Mouse (Mus musculus): ENCODE results near the gene Zkscan16.

Gene Zkscan16

DNA sequence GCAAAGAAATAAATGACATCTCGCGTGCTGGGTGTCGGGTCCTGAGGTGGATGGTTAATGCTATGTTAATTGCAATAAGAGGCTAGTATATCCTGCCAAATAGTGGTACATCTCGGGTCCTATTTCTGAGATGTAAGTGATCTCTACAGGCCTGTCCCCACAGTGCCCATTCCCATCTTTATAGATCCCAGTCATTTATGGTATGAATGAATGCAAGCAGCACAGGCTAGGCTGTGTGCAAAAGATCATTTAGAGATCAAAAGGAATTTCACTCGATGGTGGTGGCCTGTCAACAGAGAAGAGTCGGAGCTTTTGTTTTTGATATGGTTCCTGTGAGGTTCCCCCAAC, 752 bp downstream of the Zkscan16 start:
- WGBS = 7% methylated on average over 6 of the region's 6 CpGs

DNA sequence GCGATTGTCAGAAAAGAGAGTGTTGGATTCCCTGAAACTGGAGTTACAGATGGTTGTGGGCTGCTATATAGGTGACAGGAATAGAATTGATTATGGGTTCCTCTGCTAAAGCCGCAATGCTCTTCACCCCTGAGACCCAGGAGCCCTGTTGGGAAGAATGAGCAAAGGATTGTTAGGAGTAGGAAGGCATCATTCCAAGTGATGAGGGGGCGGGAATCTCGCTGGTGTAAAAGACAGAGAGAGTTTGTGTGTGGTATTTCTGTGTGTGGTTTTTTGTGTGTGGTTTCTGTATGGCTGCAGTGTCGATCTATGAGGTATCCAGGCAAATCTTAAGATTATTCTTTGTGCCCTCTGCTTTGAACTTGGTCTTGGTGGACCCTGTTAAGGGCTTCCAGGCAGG, 1.3 kb downstream of the Zkscan16 start:
- 27% methylated on average over 5 of the region's 5 CpGs for WGBS

DNA sequence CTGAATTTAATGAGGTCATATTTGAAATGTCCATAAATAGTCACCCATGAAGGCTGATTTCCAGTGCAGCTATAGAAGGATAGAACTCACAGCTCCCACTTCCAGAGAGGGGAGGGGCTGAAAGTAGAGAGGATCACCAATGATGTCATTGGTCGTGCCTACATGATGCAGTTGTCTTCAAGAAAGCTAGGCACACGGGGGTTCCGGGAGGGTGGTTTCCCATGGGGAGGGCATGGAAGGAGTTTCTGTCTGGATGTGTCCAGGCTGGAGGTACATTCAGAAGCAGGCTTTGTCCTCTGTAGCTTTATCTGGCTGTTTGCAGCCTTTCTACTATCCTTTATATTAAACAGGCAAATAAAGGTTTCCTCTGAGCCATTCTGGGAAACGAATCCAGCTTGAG, 5.0 kb downstream of the Zkscan16 start:
- 64% methylated on average over 4 of the region's 4 CpGs for WGBS

DNA sequence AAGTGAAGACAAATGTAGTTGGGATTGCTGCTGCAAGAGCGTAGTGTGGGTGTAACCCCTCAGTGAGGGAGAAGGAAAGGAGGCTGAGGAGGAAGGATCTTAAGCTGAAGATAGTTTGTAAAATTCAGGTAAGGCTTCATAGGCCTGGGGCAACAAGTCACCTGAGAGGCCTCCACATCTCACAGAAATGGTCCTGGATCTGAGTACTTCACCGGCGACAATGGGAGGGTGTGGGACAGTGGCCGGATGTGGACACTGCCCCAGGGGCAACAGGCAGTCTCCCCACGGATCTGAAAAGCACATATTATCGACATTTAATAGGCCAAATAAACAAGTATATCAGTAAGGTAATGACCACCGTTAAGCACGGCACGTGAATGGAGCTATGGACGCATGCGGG, 9.2 kb downstream of the Zkscan16 start:
- 92% methylated on average over 11 of the region's 11 CpGs for WGBS

DNA sequence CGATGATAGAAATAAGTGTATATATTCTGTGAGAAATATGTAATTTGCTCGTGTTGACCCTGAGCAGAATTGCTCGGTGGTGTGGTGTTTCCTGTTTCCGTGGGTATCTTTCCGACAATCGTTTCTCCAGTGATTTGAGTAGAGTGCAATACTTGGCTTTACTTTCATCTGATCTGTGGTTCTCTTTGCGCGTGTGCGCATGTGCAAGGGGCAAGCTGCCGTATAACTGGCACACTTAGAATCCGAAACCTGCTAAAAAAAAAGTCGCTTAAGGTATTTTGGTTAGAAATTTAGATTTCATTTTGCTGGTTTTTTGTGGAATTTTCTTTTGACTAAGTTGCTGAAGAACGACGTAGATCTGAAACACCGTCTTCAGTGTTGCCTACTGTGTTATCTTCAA, 18.3 kb downstream of the Zkscan16 start:
- 75% methylated on average over 15 of the region's 15 CpGs for WGBS

DNA sequence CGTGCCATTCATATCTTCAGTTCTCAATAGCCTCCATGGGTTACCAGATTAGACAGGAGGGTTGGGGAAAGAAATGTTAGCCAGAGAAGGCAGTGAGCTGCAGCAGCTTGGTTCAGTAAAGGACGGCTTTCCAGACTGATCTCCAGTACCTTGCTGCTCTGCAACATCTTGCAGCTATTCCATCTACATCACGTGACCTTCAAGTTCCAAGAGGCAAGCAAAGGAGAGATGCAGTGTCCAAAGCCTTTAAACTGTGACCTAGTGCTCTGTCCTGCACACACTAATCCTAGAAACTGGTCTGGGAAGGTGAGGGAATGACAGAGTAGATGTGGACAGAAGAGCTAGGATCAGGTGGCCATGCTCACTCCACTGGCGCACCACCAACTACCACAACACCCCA, 19.8 kb downstream of the Zkscan16 start:
- 97% methylated on average over 4 of the region's 4 CpGs for WGBS

DNA sequence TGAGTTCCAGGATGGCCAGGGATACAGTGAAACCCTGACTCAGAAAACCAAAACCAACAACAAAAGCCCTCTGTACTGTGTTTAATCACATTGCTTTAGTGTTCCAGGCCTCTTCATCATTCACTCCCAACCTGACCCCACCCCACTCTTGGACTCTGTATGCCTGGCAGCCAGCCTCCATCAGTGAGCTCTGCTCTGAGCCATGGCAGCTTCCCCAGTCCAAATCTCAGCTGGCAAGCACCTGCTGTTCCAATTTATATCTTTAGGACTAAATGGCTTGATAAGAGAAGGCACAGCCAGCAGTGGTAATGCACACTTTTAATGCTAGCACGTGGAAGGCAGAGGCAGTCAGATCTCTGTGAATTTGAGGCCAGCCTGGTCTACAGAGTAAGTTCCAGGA, 21.7 kb downstream of the Zkscan16 start:
- 62% methylated on average over 1 of the region's 1 CpGs for WGBS

DNA sequence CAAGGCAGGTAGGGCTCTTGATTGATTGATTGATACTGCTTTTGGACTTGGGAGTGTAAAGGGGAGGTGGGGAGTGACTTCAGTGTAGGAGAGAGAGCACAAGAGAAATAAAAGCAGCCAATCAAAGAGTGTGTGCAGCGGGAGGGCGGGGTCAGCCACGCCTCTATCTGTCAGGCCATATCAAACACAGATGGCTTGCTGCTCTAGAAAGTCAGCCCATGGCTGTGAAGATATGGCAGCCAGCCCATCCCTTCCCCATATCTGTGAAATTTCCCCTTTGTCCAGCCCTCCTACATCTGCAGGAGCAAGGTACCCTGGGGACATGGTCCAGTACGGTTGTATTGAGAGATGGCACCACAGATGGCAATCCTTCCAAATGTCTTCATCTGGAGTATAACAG, 27.2 kb downstream of the Zkscan16 start:
- WGBS = 81% methylated on average over 4 of the region's 4 CpGs

DNA sequence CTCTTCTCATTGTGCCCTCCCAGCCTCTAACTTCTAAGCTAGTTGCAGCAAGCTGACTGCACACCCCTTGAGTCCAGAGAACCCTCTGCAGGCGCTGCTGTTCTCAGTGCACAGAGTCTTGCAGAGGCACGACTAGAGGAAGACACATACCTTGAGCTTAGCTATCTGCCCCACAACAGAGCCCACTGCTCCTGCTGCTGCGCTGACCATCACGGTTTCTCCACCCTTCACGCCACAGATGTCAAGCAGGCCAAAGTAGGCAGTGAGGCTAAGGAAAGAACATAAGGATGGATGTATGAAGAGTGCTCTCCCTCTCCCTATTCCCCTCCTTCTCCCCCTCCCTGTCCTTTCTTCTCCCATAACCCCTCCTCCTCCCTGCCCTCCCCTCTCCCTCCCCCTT, 32.3 kb downstream of the Zkscan16 start:
- WGBS = 92% methylated on average over 5 of the region's 5 CpGs

DNA sequence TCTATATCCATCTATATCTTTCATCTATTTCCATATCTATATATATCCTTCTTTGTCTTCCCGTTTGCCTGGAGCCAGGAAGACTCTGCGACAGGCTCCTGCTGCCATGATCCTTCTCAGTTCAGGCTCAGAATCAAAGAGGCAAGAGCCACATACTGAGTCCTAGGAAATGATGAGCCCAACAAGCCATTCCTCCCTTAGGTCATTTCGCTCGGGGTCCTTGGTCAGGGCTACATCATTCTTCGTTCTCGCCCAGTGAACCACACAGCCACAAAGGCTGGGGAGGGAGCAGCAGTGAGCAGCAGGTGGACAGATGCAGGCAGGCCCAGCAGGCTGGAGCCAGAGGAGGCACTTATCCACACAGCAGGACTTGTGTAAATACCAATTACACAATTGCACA, 38.0 kb downstream of the Zkscan16 start:
- 75% methylated on average over 6 of the region's 6 CpGs for WGBS

DNA sequence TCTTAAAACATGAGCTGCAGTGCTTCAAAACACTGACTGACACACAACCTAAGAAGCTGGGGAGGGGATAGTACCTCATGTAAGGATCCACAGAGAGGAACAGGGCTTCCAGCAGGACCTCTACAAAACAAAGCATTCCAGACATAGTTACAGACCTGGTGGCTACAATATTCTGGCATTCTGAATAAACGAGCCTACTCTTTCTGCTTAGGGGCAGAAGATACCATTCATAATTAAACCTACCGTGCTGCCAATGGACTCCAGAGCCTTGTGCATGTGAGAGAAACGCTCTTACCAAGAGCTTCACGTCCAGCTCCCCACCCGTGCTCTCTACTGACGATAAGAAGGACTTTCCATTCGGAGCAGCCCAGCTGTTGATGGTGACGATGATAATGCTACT, 39.4 kb downstream of the Zkscan16 start:
- WGBS = 91% methylated on average over 8 of the region's 8 CpGs

DNA sequence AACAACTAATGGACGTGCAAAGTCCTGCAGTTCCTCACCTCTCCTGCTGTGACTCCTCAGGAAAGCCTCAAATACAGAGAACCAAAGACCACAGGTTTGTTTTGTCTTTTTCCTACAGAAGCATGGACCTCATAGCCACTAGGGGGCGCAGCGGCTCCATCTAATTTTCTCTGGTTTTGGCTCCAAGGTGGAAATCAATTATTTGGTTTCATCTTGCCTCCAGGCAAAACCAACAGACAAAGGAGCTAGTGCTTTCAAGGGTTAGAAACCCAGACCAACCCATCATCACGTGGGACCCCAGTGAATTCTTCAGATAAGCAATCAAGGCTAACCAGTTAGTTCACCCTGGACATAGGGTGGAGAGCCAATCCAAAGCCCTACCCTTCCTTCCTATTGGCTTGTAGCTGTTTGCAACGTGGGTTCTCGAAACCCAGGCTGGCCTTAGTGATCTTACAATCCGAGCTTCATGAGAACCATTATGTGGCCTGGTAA, 41.8 kb downstream of the Zkscan16 start:
- WGBS = 24% methylated on average over 7 of the region's 7 CpGs

DNA sequence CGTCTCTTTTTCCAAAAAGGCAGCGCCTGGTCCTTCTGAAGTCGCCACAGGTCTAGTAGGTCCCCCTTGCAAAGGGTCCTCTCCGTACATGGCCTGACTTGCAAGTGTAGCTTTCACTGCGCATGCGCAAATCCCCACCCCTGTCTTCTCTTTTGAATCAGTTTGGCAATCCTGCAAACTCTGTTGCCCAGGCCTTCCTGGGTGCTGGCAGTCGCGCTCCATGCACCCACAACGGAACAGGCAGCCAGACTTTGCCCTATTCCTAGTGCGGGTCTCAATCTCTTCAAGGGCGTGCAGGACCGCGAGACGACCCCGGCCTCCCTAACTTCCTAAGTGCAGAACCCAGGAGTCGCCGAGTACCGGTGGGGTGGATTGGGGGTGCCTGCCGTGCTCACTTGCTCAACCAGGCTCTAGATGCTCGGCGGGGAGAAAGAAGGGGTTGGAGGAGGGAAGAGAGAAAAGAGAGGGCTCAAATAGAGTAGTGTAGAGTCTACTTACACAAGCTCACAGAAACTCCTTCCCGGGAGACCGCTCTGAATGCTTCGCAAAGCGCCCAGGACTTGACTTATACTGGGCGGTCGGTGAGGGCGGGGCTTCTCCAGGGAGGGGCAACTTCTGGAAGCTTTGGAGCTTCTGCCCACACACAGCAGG, 43.2 kb downstream of the Zkscan16 start, which contains the start of gene Ptgr1:
Ptgr1 (minus strand) TSS at position 580 of the 651 bp plus-strand sequence.
- WGBS = 2% methylated on average over 28 of the region's 28 CpGs

DNA sequence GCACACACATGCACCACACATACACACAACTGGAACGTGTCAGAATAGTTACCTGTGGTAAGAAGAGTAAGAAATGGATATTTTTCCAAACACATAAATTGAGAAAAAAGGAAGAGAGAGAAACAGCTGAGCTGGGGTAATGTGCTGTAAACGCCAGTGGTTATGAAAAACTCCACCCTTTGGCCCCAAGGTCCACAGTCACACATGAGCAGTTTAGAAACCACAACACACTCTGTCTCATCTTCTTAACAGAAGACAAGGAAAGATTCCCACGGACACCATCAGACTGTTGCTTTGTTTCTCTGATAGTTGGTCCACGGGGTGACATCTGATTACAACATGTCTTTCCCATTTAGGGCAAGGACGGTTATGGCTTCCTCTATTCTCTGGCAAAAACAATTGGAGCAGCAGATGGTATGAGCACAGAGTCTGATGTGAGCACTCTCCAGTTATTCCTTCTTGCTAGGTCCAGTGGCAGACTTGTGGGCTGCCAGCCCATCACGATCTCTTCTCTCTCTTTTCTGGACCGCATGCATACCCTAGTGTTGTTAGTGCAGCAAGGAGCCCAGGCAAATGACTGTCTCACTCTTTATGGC, 46.0 kb downstream of the Zkscan16 start:
- 71% methylated on average over 7 of the region's 7 CpGs for WGBS

DNA sequence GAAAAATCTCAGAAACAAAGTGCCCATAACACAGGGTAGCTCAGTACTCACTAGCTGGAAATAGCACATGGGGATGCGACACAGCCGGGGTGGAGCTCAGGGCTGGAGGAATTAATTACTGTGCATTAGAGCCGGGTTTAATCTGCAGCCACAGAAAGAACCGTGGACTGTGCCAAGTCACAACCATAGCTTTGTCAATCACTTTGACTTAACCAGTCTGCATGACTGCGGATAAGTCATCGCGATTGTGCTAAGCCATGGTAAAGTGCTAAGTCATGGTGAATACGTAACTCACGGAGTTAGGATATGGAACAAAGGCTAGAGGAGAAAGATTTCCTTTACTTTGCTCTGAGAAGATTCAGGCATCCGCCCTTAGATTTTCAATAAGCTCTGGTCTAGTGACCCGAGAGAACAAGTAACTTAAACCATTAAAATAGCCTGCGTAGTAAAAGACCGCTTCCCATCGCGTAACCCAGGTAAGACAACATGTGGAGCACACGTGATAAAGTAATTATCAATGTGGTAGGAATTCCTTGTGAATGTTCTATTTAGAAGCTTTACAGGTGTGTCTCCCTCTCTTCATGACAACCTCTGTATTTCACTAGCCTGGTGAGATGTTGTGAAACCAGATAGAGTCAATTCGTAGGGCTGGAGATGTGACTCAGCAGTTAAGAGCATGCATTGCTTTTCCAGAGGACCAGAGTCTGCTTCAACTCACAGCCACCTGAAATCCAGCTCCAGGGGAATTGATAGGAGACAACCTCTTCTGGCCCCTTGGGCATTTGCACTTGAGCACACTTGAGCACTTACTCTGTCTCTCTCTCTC, 47.4 kb downstream of the Zkscan16 start:
- WGBS = 78% methylated on average over 17 of the region's 17 CpGs

DNA sequence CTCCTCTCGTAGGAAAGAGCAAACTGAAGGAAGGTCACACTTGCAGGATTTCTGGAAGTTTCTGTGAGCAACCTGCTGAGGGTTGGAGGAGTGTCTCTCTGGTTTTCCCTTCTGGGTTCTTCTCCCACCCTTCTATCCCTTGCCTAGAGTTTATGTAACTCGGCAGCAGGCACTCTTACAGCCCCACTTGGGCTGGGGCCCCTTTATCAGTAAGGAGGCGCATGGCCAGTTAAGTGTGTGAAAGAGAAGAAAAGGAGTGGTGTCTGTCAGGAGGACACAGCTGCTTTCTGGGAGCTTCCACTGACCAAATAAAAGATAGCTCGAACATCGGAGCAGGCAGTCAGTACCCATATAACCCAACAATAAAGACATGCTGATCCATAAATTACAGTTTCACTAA, 48.8 kb downstream of the Zkscan16 start:
- 83% methylated on average over 5 of the region's 5 CpGs for WGBS

DNA sequence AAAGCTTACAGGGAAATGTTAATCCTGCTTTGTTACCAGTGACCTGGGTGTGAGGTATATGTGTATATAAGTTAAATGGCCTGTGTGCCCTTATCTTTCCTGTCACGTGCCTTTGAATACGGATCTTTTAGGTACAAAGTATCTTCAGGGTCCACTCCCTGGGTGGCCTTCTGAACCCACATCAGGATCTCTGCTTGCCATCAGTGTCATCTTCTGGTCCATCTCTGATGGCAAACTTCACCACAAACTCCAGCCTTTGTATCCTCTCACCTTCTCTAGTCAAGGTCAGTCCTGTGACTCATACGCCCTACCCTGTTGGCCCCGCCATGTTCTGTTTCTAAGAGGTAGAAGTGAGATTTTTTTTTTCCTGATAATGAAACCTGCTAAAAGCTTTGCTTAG, 51.3 kb downstream of the Zkscan16 start, which contains the start of gene Dnajc25:
Dnajc25 (plus strand) TSS at position 301 of the 400 bp plus-strand sequence.
- whole genome bisulfite sequencing = 98% methylated on average over 4 of the region's 4 CpGs

DNA sequence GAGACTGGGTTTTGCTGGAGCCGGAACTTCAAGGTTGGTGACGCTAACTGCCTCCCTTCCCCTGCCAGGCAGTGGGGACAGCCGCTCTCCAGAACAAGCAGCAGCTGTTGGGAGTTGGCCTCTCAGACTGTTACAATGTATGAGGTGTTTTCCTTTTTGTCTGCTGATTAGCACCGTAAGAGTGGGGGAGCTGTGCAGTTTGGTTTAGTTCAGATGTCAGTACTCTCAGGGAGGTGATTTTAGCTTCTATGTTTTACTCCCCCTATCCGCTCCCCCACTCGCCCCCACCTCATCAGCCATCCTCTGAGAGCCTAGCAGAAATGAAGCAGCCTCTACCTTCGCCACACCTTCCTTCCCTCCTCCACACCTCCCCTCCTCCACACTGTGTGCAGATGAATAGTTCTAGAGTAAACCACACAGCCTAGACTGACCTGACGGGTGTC, 51.8 kb downstream of the Zkscan16 start:
- WGBS = 75% methylated on average over 8 of the region's 8 CpGs

DNA sequence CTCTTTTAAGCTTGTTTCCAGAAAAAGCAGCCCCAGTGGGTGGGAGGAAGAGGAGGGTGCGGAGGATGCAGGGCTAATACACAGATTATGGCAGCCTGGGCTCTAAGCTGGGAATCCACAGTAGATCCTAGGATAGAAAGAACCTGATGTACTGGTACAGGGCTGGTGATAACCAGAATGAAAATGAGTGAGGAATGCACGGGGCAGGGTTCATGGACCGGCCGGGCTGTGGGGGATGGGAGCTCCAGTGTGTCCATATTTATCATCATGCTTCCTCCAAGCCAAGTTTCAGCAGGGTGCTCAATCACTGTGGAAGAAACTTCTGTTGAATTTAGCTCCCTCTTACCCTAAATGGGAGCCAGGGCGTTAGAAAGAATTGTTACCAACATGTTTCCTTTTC, 53.7 kb downstream of the Zkscan16 start:
- 78% methylated on average over 5 of the region's 5 CpGs for WGBS

DNA sequence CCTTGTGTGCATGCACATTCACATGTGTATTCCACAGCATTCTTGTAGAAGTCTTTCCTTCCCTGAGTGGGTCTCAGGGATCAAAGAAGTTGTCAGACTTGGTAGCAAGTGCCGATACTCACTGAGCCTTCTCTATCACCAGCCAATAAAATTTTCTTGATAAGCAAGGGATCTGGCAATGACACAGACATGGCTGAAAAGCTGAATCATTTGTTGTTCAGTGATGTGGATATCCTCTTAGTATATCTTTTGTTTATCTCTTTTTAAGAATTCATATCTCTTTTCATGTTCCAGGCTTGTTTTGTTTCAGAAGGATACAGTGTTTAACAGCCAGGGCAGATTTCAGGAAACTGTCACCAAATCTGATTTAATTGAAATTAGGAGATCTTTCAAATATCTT, 55.3 kb downstream of the Zkscan16 start:
- 85% methylated on average over 1 of the region's 1 CpGs for WGBS

DNA sequence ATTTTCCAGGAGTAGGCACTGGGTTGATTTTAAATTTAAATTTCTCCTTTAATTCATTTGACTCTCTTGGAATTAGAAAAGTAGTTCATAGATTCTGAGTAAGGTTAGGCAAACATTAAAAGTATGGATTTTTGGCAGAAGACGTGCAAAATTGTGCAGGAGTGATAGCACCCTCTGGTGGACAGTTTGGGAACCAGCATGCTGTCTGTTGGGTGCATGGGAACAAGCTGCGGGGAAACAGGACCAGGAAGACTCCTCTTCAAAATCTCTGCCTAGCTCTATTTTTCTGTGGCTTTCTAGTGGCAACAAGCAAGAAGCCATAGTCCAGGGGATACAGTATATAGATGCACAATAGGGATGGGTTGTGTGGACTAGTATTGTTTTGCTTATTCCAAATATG, 56.3 kb downstream of the Zkscan16 start:
- WGBS = 3% methylated on average over 2 of the region's 2 CpGs

DNA sequence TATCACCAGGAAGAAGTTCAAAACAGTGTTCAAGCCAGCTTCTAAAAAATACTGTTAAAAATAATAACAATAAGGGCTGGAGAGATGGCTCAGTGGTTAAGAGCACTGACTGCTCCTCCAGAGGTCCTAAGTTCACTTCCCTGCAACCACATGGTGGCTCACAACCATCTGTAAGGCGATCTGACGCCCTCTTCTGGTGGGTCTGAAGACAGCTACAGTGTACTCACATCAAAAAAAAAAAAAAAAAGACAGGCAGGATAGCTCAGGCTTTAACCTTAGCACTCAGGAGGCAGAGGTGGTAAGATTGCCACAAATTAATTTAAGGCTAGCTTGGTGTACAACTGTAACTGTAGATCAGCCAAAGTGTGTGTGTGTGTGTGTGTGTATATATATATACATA, 57.2 kb downstream of the Zkscan16 start:
- WGBS = 2% methylated on average over 2 of the region's 2 CpGs

All from cerebral cortex, adult 2 months (tissue).